21 mouse cellular contexts compared by ENCODE assay signal in genomic region chr6:93461374-93461773, GRCm38 (mm10).
A peak's percentile ranks its signal among the peaks of the same experiment; 100 is the strongest.
DNase-seq lines count a peak whose midpoint lies in the region; ATAC-seq lines count a peak whose summit lies in the region.
"Had no signal": no experiment of that assay in that cellular context is flagged by ENCODE, and none has a peak within 500 bp of the region (broad histone marks: within the 10 kb centered on the region; RNA-seq: fewer than 3 reads in every experiment).

No protein-coding gene starts in this region.

- H3K27me3 ChIP-seq in heart, embryonic 13.5 days (replicated peaks), result no peaks in the 10 kb centered on the region
- no peaks in the 10 kb centered on the region for H3K27me3 ChIP-seq in forebrain, embryonic 12.5 days
- H3K27me3 ChIP-seq: embryonic facial prominence, embryonic 12.5 days; hindbrain, embryonic 15.5 days; megakaryocyte, embryonic 14.5 days; neural tube, embryonic 13.5 days; Patski had no signal

- no peak overlapping the region for H3K4me3 ChIP-seq in heart, embryonic 13.5 days
- no peak overlapping the region for H3K4me3 ChIP-seq in forebrain, embryonic 12.5 days (replicated peaks)
- H3K4me3 ChIP-seq: embryonic facial prominence, embryonic 12.5 days; hindbrain, embryonic 15.5 days; megakaryocyte, embryonic 14.5 days; neural tube, embryonic 13.5 days had no signal

- WGBS in heart, embryonic 13.5 days, result 42% methylated on average over 3 of the region's 3 CpGs
- WGBS in forebrain, embryonic 12.5 days, result 91% methylated on average over 3 of the region's 3 CpGs

- H3K27ac ChIP-seq in heart, embryonic 13.5 days (replicated peaks), result peak overlapping the region; percentile 86
- H3K27ac ChIP-seq in forebrain, embryonic 12.5 days, result no peak overlapping the region
- H3K27ac ChIP-seq: embryonic facial prominence, embryonic 12.5 days; hindbrain, embryonic 15.5 days; neural tube, embryonic 13.5 days had no signal

- no peaks in the 10 kb centered on the region for H3K36me3 ChIP-seq in heart, embryonic 13.5 days
- H3K36me3 ChIP-seq in forebrain, embryonic 12.5 days (replicated peaks), result no peaks in the 10 kb centered on the region
- H3K36me3 ChIP-seq: embryonic facial prominence, embryonic 12.5 days; hindbrain, embryonic 15.5 days; neural tube, embryonic 13.5 days had no signal

- H3K9ac ChIP-seq in heart, embryonic 13.5 days, result no peak overlapping the region
- H3K9ac ChIP-seq in forebrain, embryonic 12.5 days, result no peak overlapping the region
- H3K9ac ChIP-seq: embryonic facial prominence, embryonic 12.5 days; forebrain, postnatal 0 days; hindbrain, embryonic 15.5 days; neural tube, embryonic 13.5 days had no signal

- DNase-seq in left cerebral cortex, postnatal 4 days, result peak; percentile 5
- DNase-seq in left cerebral cortex, adult 11 months (ENCODE audit: low spot score), result no peak
- peak; percentile 92 for DNase-seq in heart, adult 11 months
- DNase-seq in heart, postnatal 4 days, result peak; percentile 55
- DNase-seq in embryo, embryonic 10.5 days (ENCODE audit: low spot score), result no peak
- DNase-seq: B cell, adult 2 months; cerebellum, adult 2 months; forebrain, postnatal 0 days; kidney, adult 18-20 months; kidney, postnatal 14 days; lung, postnatal 14 days; thymus, postnatal 4 days had no signal

- no peak for ATAC-seq in heart, embryonic 13.5 days (ENCODE audit: extremely low read depth, insufficient number of reproducible peaks, low FRiP score, low TSS enrichment)
- no peak for ATAC-seq in forebrain, embryonic 12.5 days (ENCODE audit: low FRiP score)
- ATAC-seq: activated CD4-positive, CD25-positive, alpha-beta regulatory T cell, adult 4 months; forebrain, postnatal 0 days; midbrain, embryonic 16.5 days; Patski had no signal

- H3K4me1 ChIP-seq in heart, embryonic 13.5 days, result peaks cover 25% of the 10 kb centered on the region
- no peaks in the 10 kb centered on the region for H3K4me1 ChIP-seq in forebrain, embryonic 12.5 days
- H3K4me1 ChIP-seq: megakaryocyte, embryonic 14.5 days had no signal

- no peaks in the 10 kb centered on the region for H3K9me3 ChIP-seq in heart, embryonic 13.5 days
- H3K9me3 ChIP-seq in forebrain, embryonic 12.5 days, result no peaks in the 10 kb centered on the region
- H3K9me3 ChIP-seq: embryonic facial prominence, embryonic 12.5 days; hindbrain, embryonic 15.5 days; neural tube, embryonic 13.5 days had no signal

- no peak overlapping the region for H3K4me2 ChIP-seq in heart, embryonic 13.5 days
- H3K4me2 ChIP-seq in forebrain, embryonic 12.5 days, result no peak overlapping the region
- H3K4me2 ChIP-seq: embryonic facial prominence, embryonic 12.5 days; hindbrain, embryonic 15.5 days; neural tube, embryonic 13.5 days had no signal

- intact Hi-C loops in left cerebral cortex, postnatal 4 days (cut with DNase I), result no loop called here

Comparison
In these comparisons a context has a peak if more than half of its experiments do, and no peak if none do; other contexts are left out.
1. DNase-seq: peak in left cerebral cortex, postnatal 4 days (single experiment), heart, adult 11 months (single experiment) and heart, postnatal 4 days (single experiment); none in left cerebral cortex, adult 11 months (single experiment) and embryo, embryonic 10.5 days (single experiment).